ENCODE assay signal across 18 mouse cellular contexts in genomic region chr3:60057809-60058082, GRCm38 (mm10). TPM values are rescaled to one million over a fixed set of nuclear protein-coding genes. Genes with fewer than 3 reads are reported as not detected.
"Had no signal": no experiment of that assay in that cellular context is flagged by ENCODE, and none has a peak within 500 bp of the region (broad histone marks: within the 10 kb centered on the region; RNA-seq: fewer than 3 reads in every experiment).

No protein-coding gene starts in this region.

- H3K27ac ChIP-seq: midbrain, embryonic 10.5 days; midbrain, embryonic 12.5 days; midbrain, embryonic 15.5 days; neural tube, embryonic 12.5 days had no signal

- H3K4me2 ChIP-seq: lung, embryonic 14.5 days; midbrain, embryonic 12.5 days; midbrain, embryonic 15.5 days; neural tube, embryonic 12.5 days had no signal

- DNase-seq: lung, adult 18-20 months; lung, embryonic 14.5 days; lung, postnatal 10 days; lung, postnatal 4 days; right cerebral cortex, postnatal 14 days; thymus, adult 18-20 months; thymus, postnatal 14 days; thymus, postnatal 36 days had no signal

- ATAC-seq: midbrain, embryonic 15.5 days had no signal

- H3K4me1 ChIP-seq: midbrain, embryonic 10.5 days; midbrain, embryonic 12.5 days; midbrain, embryonic 15.5 days; neural tube, embryonic 12.5 days had no signal

- H3K27me3 ChIP-seq: midbrain, embryonic 12.5 days; midbrain, embryonic 15.5 days; neural tube, embryonic 12.5 days had no signal

- H3K9ac ChIP-seq: lung, embryonic 14.5 days; midbrain, embryonic 12.5 days; midbrain, embryonic 15.5 days; neural tube, embryonic 12.5 days had no signal

- H3K9me3 ChIP-seq: midbrain, embryonic 10.5 days; midbrain, embryonic 12.5 days; midbrain, embryonic 15.5 days; neural tube, embryonic 12.5 days had no signal

- H3K36me3 ChIP-seq: midbrain, embryonic 10.5 days; midbrain, embryonic 12.5 days; midbrain, embryonic 15.5 days; neural tube, embryonic 12.5 days had no signal

- H3K4me3 ChIP-seq: midbrain, embryonic 10.5 days; midbrain, embryonic 12.5 days; midbrain, embryonic 15.5 days; neural tube, embryonic 12.5 days had no signal

RNA-seq across cellular contexts. Expression of gene Sucnr1, which starts 23.9 kb away (rescaled TPM):
- polyA plus RNA-seq: lung, embryonic 14.5 days; lung, embryonic 16.5 days; midbrain, embryonic 10.5 days; midbrain, embryonic 12.5 days; midbrain, embryonic 15.5 days; midbrain, postnatal 0 days; neural tube, embryonic 12.5 days; neural tube, embryonic 14.5 days had no signal

RNA-seq across cellular contexts. Expression of gene Aadac, which starts 32.2 kb away (rescaled TPM):
- polyA plus RNA-seq: midbrain, embryonic 10.5 days; midbrain, embryonic 12.5 days; midbrain, embryonic 15.5 days; midbrain, postnatal 0 days; neural tube, embryonic 14.5 days; spleen, adult 2 months had no signal

RNA-seq across cellular contexts. Expression of gene Aadacl2, which starts 51.2 kb away (rescaled TPM):
- polyA plus RNA-seq: liver, embryonic 16.5 days; lung, embryonic 14.5 days; lung, embryonic 16.5 days; midbrain, embryonic 10.5 days; midbrain, embryonic 12.5 days; midbrain, embryonic 15.5 days; midbrain, postnatal 0 days; neural tube, embryonic 12.5 days; neural tube, embryonic 14.5 days; spleen, adult 2 months; thymus, postnatal 0 days had no signal
